Mouse (Mus musculus): ENCODE measurements around the gene Zfp541.

Zfp541 gene

GRCm38 (mm10) chr7:16120262-16120600, 58.6 kb downstream of the Zfp541 start:
- no peak for DNase-seq (ENCODE audit: low read depth in 1 of 2, low spot score in 2 of 2)

GRCm38 (mm10) chr7:16125829-16126228, 64.2 kb downstream of the Zfp541 start:
- no peak for DNase-seq (ENCODE audit: low read depth in 1 of 2, low spot score in 2 of 2)

DNA sequence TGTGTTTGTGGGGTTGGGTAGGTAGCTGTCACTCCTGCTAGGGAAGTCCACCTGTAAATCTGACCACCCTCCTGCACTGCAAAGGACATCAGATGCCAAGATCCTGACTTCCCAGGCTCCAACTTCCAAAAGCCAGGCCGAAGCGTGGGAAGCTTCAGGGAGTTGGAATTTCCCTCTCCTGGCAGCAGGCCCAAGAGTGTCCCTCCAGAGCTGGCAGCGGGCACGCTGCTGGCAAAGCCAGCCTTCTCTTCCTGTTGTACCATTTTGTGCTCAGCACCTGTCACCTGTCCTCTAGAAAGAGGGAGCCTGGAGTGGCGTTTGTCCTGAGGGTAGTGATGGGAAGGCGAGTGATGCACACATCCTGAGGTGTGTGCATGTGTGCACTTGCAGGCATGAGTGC, 66.7 kb downstream of the Zfp541 start:
- DNase-seq (ENCODE audit: low read depth in 1 of 2, low spot score in 2 of 2): no peak

DNA sequence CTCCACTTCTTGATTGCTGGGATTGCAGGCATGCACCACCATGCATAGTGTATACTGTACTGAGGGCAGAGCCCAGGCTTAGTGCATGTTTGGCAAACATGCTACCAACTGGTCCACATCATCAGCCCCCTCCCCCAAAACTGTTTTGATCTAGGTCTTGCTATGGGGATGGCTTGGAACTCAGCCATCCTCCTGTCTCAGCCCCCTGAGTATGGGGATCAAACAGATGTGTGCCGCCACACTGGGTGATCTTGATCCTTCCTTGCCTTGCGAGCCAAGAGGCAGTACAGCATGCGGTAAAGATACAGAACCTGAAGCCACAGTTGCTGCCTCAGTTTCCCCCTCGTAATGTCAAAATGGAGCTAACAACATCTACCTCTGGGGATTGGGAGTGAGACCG, 67.3 kb downstream of the Zfp541 start:
- no peak for DNase-seq (ENCODE audit: low read depth in 1 of 2, low spot score in 2 of 2)

DNA sequence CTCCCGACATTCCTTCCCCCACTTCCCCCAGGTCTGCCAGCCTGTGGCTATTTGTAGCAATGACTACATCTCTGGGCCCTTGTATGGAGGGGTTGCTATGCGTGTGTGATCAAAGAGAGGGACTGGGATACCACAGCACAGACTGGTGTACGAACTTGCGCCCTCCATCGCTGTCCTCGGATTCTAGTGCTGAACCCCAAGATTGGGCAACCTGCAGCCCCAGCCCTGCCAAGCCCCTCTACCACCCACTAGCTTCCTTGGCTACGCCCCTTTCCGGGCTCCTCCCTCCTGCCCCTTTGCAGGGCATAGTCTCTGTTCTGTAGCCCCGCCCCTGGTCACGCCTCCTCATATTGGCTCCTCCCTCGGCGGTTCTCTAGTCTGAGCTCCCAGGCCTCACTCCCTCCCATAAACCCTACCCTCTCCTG, 67.8 kb downstream of the Zfp541 start, which contains the start of gene Slc8a2:
TSS of gene Slc8a2 (plus strand) at position 406 of the 425 bp plus-strand sequence.
- no peak for DNase-seq (ENCODE audit: low read depth in 1 of 2, low spot score in 2 of 2)

DNA sequence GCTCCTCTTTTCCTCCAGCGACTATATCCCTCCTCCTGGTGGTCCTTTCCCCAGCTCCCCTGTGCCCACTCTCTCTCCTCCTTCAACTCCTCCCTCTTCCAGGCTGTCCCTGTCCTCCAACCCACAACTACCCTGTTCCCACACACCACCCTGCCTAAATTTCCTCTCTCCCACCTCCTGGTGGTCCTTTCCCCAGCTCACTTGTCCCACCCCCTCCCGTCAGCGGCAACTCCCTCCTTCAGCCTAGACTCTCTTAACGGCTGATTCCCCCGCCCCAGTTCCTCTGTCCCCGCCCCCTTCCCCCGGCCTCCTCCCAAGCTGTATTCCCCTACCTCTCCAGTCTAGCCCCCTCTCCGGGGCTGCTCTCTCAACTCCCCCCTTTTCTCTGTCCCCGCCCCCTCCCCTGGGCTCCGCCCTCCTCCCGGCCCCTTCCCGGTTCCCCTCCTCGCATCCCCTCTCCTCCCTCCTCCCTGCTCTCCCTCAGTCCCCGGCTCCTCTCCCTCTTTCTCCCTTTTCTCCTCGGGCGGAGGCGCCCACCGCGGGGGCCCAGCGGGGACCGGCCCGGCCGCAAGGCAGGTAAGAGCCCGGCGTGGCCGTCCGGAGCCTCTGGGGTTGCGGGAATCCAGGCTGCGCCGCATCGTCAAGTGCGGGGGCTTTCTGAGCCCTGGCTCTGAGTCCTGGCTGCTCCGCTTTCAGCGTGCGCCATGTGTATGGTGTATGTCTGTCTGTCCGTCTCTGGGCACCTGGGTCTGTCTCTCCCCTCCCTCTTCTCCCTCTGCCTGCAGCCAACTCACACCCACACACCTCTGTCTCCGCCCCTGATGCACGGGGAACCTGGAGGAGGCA, 68.5 kb downstream of the Zfp541 start:
- DNase-seq (ENCODE audit: low read depth in 1 of 2, low spot score in 2 of 2): no peak

DNA sequence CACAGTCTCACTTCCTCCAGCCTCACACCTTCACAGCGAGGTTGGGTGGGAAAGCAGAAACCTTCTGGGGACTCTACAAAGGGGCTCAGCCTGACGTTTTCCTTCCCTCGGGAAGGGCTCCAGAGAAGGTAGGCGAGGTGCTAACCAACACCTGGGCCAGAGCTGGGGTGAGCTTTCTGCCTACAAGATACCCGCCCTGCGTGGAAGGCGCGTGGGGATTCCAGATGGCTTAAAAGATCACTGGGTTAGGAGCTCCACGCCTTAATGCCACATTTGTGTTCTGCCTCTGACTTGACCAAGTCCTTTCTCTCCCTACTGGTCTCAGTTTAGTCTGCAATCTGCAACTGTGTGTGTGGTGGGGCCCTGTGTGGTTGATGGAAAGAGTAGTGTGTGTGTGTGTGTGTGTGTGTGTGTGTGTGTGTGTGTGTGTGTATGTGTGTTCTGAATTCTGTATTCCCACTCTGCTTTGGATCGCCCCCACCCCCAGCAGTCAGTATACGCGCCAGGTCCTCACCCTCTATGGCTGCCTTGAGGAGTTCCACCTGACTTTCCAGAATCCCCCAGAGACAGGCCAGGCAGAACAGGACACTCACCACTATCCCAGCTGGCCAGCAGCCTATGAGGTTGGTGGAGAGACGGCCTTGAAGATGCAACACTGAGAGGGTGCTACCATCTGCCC, 69.5 kb downstream of the Zfp541 start:
- no peak for DNase-seq (ENCODE audit: low read depth in 1 of 2, low spot score in 2 of 2)

- DNase-seq (ENCODE audit: low read depth in 1 of 2, low spot score in 2 of 2): no peak
These were observed 70.6 kb downstream of the Zfp541 start for GRCm38 (mm10) chr7:16132161-16132581.

- DNase-seq (ENCODE audit: low read depth in 1 of 2, low spot score in 2 of 2): no peak
These were observed 71.3 kb downstream of the Zfp541 start for GRCm38 (mm10) chr7:16132926-16133325.

- DNase-seq (ENCODE audit: low read depth in 1 of 2, low spot score in 2 of 2): no peak
These were observed 72.1 kb downstream of the Zfp541 start for GRCm38 (mm10) chr7:16133691-16134090.

- no peak for DNase-seq (ENCODE audit: low read depth in 1 of 2, low spot score in 2 of 2)
These were observed 73.4 kb downstream of the Zfp541 start for GRCm38 (mm10) chr7:16134951-16135392.
